Mouse (Mus musculus) 416B (cell line): ENCODE results near the gene Ahsg.
"Not testable (repeated sequence)": the region's sequence is repeated elsewhere in the genome, so short reads cannot be mapped to it uniquely, and the experiment has no call there.

Experiments used
- DNase-seq: peaks from one replicate; pipeline ENCODE4 v3.0.0; 2011; ENCODE audit warnings: low read depth

The Ahsg gene

GRCm38 (mm10) chr16:22939120-22939695 lies 48.1 kb downstream of the Ahsg start:
- DNase-seq = no peak

GRCm38 (mm10) chr16:22941825-22942476 lies 50.9 kb downstream of the Ahsg start:
- DNase-seq = not testable (repeated sequence)

DNA sequence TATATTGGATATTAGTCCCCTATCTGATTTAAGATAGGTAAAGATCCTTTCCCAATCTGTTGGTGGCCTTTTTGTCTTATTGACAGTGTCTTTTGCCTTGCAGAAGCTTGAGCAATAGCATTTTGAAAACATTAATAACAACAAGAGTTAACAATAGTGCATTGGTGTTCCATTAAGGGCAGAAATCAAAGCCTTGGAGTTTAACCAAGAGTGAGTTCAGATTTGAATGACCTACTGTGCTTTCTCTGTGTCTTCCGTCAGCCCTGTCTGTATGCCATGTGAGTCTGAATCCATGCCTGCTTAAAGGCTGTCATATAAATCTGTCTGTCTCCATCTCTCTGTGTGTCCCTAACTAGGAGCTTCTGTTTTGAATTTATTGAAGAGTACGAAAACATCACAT lies 56.3 kb downstream of the Ahsg start:
- no peak for DNase-seq
